Mouse (Mus musculus) B cell, adult (primary cell): ENCODE data around the gene Slc1a3. TPM values are rescaled to one million over a fixed set of nuclear protein-coding genes. Genes with fewer than 3 reads are reported as not detected.

Experiments used
- total RNA-seq: library from RNA; stranded (reverse); gene quantifications from 4 replicates; pipeline ENCODE4 v1.2.4, GENCODE M21; 2023; ENCODE audit not compliant: inconsistent age

Slc1a3 gene
- 0.13 to 0.22 TPM (median 0.15 TPM) in 3 of 4 replicates, not detected in the other for total RNA-seq

GRCm38 (mm10) chr15:8710146-8711006 is at the start of gene Slc1a3:
Gene Slc1a3 (minus strand): TSS chr15:8710764.

Other genes starting within 250 kb of the Slc1a3 start
- not detected in 4 replicates for gene Gm2310, start 190.8 kb downstream of the Slc1a3 start, total RNA-seq